Mouse (Mus musculus) macrophage (primary cell): ENCODE measurements around the gene Ahcyl2. TPM values are rescaled to one million over a fixed set of nuclear protein-coding genes. Genes with fewer than 3 reads are reported as not detected.

ENCODE experiments used
- H3K27ac ChIP-seq: fragments of 350-480 bp; formaldehyde crosslinking; 2 replicates; pipeline ENCODE4 v1.9.0; 2021
- H3K36me3 ChIP-seq: fragments of 350-480 bp; formaldehyde crosslinking; 2 replicates; pipeline ENCODE4 v1.9.0; 2021; ENCODE audit errors: inconsistent target
- H3K4me3 ChIP-seq: fragments of 350-480 bp; formaldehyde crosslinking; 2 replicates; pipeline ENCODE4 v1.9.0; 2021; ENCODE audit errors: inconsistent target
- H3K79me2 ChIP-seq: fragments of 350-480 bp; formaldehyde crosslinking; 2 replicates; pipeline ENCODE4 v1.9.0; 2021; ENCODE audit errors: inconsistent target
- WGBS: methylation state at CpG from one replicate; pipeline ENCODE4 v1.1.7; 2026; ENCODE audit warnings: inconsistent platforms; ENCODE audit not compliant: missing documents; 5-methylcytosine and 5-hydroxymethylcytosine counted together
- polyA plus RNA-seq: library from polyadenylated mRNA; stranded (reverse); fragments of 250-400 nt; gene quantifications from 3 replicates; pipeline ENCODE4 v1.2.4, GENCODE M21; 2018; ENCODE audit warnings: inconsistent platforms

Gene Ahcyl2
- polyA plus RNA-seq, 1 experiment from 2014 or later: 32.9 TPM

GRCm38 (mm10) chr6:29944465-29944864, 176.7 kb downstream of the Ahcyl2 start:
- Histone ChIP-seq H3K4me3 (no peak overlapping the region), H3K27ac (no peak overlapping the region), H3K36me3 (no peaks in the 10 kb centered on the region), H3K79me2 (no peaks in the 10 kb centered on the region)
- WGBS: 92% methylated on average over 1 of the region's 1 CpGs

DNA sequence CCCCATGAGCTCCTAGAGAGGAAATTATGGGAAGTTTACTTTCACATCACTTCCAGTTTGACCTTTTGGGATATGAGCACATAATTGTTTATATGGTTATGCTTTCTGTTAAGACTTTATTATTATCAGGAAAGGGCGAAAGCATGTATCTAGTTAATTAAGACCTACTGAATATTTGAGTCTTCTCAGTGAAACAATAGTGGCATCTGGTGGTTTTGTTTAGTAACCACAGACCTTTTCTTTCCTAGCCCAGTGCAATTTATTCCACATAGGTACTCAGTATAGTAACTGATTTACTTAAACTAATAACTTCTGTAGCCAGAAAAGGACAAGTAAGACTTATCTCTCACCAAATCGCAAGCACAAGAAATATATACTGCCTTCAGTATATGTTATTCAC, 178.8 kb downstream of the Ahcyl2 start:
- Histone ChIP-seq H3K4me3 (no peak overlapping the region), H3K36me3 (no peaks in the 10 kb centered on the region), H3K79me2 (no peaks in the 10 kb centered on the region), H3K27ac (no peak overlapping the region)
- 83% methylated on average over 2 of the region's 2 CpGs for WGBS

GRCm38 (mm10) chr6:29947823-29948222, 180.0 kb downstream of the Ahcyl2 start:
- no peaks in the 10 kb centered on the region for H3K79me2 ChIP-seq
- no peak overlapping the region for H3K4me3 ChIP-seq
- H3K36me3 ChIP-seq: no peaks in the 10 kb centered on the region
- no peak overlapping the region for H3K27ac ChIP-seq
- WGBS: 87% methylated on average over 6 of the region's 6 CpGs

GRCm38 (mm10) chr6:29956749-29957148, 188.9 kb downstream of the Ahcyl2 start:
- Histone ChIP-seq H3K27ac (no peak overlapping the region), H3K36me3 (no peaks in the 10 kb centered on the region), H3K79me2 (no peaks in the 10 kb centered on the region), H3K4me3 (no peak overlapping the region)
- 98% methylated on average over 4 of the region's 4 CpGs for WGBS

GRCm38 (mm10) chr6:29958669-29959068, 190.9 kb downstream of the Ahcyl2 start:
- Histone ChIP-seq H3K4me3 (no peak overlapping the region), H3K79me2 (no peaks in the 10 kb centered on the region), H3K27ac (no peak overlapping the region), H3K36me3 (no peaks in the 10 kb centered on the region)
- 85% methylated on average over 3 of the region's 3 CpGs for WGBS

GRCm38 (mm10) chr6:29961081-29961480, 193.3 kb downstream of the Ahcyl2 start:
- H3K27ac ChIP-seq: no peak overlapping the region
- no peaks in the 10 kb centered on the region for H3K79me2 ChIP-seq
- whole genome bisulfite sequencing: 96% methylated on average over 6 of the region's 6 CpGs
- no peak overlapping the region for H3K4me3 ChIP-seq
- no peaks in the 10 kb centered on the region for H3K36me3 ChIP-seq

Other genes with a start within 250 kb of the Ahcyl2 start
- 132 to 204 TPM (median 202 TPM) in 3 replicates for gene Irf5, start 241.4 kb upstream of the Ahcyl2 start, polyA plus RNA-seq
- 34.8 to 52.7 TPM (median 51.8 TPM) in 3 replicates for gene Tnpo3, start 158.1 kb upstream of the Ahcyl2 start, polyA plus RNA-seq
- gene Tspan33, start 73.8 kb upstream of the Ahcyl2 start, polyA plus RNA-seq: 0.90 to 9.9 TPM (median 1.4 TPM) in 3 replicates
- gene Smo, start 32.5 kb upstream of the Ahcyl2 start, polyA plus RNA-seq: 0.36 to 7.0 TPM (median 2.7 TPM) in 3 replicates
- gene Strip2, start 149.0 kb downstream of the Ahcyl2 start, polyA plus RNA-seq: 0.05 to 0.17 TPM (median 0.15 TPM) in 3 replicates